Mouse (Mus musculus) erythroblast, embryonic 14.5 days (primary cell): ENCODE measurements at regions not wholly inside any gene's neighbourhood (a gene's known extent, or its start where the extent isn't known, plus 50 kb on each side); places are given as distances from the start of the nearest gene placed in this dataset.

Experiments
- GATA1 ChIP-seq: IDR thresholded peaks from 2 replicates; pipeline ENCODE4 v1.6.1; 2012; ENCODE audit warnings: low read length, inconsistent platforms, mixed read lengths
- TAL1 ChIP-seq: IDR thresholded peaks from 3 replicates; pipeline ENCODE4 v1.6.1; 2012; ENCODE audit warnings: low read length, inconsistent platforms, mixed read lengths

DNA sequence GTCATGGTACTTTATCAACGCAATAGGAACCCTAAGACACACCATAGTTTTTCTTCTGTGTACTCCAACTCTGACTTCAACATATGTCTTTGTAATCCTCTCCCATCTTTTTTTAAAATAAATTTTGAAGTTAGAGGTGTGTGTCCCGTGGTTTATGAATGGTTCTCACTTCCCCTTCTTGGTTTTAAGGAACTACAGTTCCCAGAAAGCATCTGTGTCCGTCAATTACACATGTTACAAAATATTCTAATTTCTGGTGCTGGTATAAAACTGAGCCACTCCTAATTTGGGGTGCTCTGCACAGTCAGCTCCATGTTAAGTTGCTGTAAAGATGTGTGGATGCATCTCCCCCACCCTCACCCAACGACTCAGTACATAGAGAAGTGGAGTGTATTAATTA is 98.6 kb downstream of the Zfp365 start:
- TF ChIP-seq GATA1, result no peak
- no peak for TF ChIP-seq TAL1
